Mouse (Mus musculus) retina, adult 2 months (tissue): ENCODE results near the gene Zfp423.

Source experiments
- DNase-seq: peaks from one replicate; pipeline ENCODE4 v3.0.0-alpha.2; 2012; ENCODE audit warnings: low read depth, low spot score

The Zfp423 gene

GRCm38 (mm10) chr8:87959320-87959920, at the start of gene Zfp423:
Zfp423 (minus strand) TSS chr8:87959595.
- DNase-seq: no peak

GRCm38 (mm10) chr8:88006811-88007210, 47.4 kb upstream of the Zfp423 start:
- DNase-seq: no peak

- DNase-seq: no peak
Observed at GRCm38 (mm10) chr8:87984778-87985177, 25.4 kb upstream of the Zfp423 start.

- no peak for DNase-seq
Observed at GRCm38 (mm10) chr8:87984032-87984431, 24.6 kb upstream of the Zfp423 start.

- no peak for DNase-seq
Observed at GRCm38 (mm10) chr8:87982936-87983335, 23.5 kb upstream of the Zfp423 start.

- DNase-seq: no peak
Observed at GRCm38 (mm10) chr8:87975466-87975809, 16.0 kb upstream of the Zfp423 start.

GRCm38 (mm10) chr8:87974759-87975465, 15.5 kb upstream of the Zfp423 start:
- DNase-seq: no peak

- DNase-seq: no peak
Observed at GRCm38 (mm10) chr8:87974122-87974758, 14.8 kb upstream of the Zfp423 start.

- DNase-seq: no peak
Observed at GRCm38 (mm10) chr8:87967866-87968620, 8.6 kb upstream of the Zfp423 start.

- DNase-seq: no peak
Observed at GRCm38 (mm10) chr8:87967057-87967820, 7.8 kb upstream of the Zfp423 start.

GRCm38 (mm10) chr8:87962514-87963225, 3.3 kb upstream of the Zfp423 start:
- no peak for DNase-seq

GRCm38 (mm10) chr8:87961680-87962513, 2.5 kb upstream of the Zfp423 start:
- DNase-seq: no peak

GRCm38 (mm10) chr8:87961108-87961507, 1.7 kb upstream of the Zfp423 start:
- DNase-seq: no peak

- no peak for DNase-seq
Observed at GRCm38 (mm10) chr8:87960061-87960749, 810 bp upstream of the Zfp423 start.

- no peak for DNase-seq
Observed at GRCm38 (mm10) chr8:87958451-87959319, 710 bp downstream of the Zfp423 start.

- no peak for DNase-seq
Observed at GRCm38 (mm10) chr8:87957871-87958450, 1.4 kb downstream of the Zfp423 start.

GRCm38 (mm10) chr8:87956001-87956400, 3.4 kb downstream of the Zfp423 start:
- DNase-seq: no peak

- DNase-seq: no peak
Observed at GRCm38 (mm10) chr8:87953473-87953872, 5.9 kb downstream of the Zfp423 start.
